Mouse (Mus musculus) stomach, postnatal 0 days (tissue): ENCODE data around the gene Abhd15.

Source experiments
- CTCF ChIP-seq: IDR thresholded peaks from 2 replicates; pipeline ENCODE4 v1.5.1; 2016; ENCODE audit warnings: antibody characterized with exemption, low read depth, mild to moderate bottlenecking, moderate library complexity
- EP300 ChIP-seq: optimal IDR thresholded peaks from 2 replicates; pipeline ENCODE3; 2016; ENCODE audit warnings: antibody characterized with exemption

GRCm38 (mm10) chr11:77515637-77516552 is 974 bp downstream of the Abhd15 start, which contains the start of gene Trp53i13:
- TF ChIP-seq CTCF (no peak), EP300 (no peak)
